Mouse (Mus musculus) liver, adult 2 months (tissue): Measurements from ENCODE around the gene Cabin1. TPM values are rescaled to one million over a fixed set of nuclear protein-coding genes. Genes with fewer than 3 reads are reported as not detected.

ENCODE experiments used
- DNase-seq: peaks from one replicate; pipeline ENCODE4 v3.0.0-alpha.2; 2011; ENCODE audit warnings: low read depth, low spot score; ENCODE audit errors: extremely low read depth
- H3K27ac ChIP-seq: fragments of 200-500 bp; replicated peaks from 2 replicates; pipeline ENCODE4 v1.5.1; 2012; ENCODE audit warnings: low read depth, mild to moderate bottlenecking, control low read depth, inconsistent platforms, low read length; ENCODE audit not compliant: insufficient read depth
- H3K27me3 ChIP-seq: fragments of 200-500 bp; 2 replicates; pipeline ENCODE4 v1.6.1; 2012; ENCODE audit warnings: mild to moderate bottlenecking, moderate library complexity, low read length, inconsistent platforms; ENCODE audit not compliant: control insufficient read depth, insufficient read depth
- H3K36me3 ChIP-seq: fragments of 200-500 bp; 2 replicates; pipeline ENCODE4 v1.6.1; 2012; ENCODE audit warnings: low read length, inconsistent platforms; ENCODE audit not compliant: control insufficient read depth, insufficient read depth
- H3K4me1 ChIP-seq: fragments of 200-500 bp; 2 replicates; pipeline ENCODE4 v1.6.1; 2011; ENCODE audit warnings: low read length; ENCODE audit not compliant: control insufficient read depth, insufficient read depth
- H3K4me3 ChIP-seq: fragments of 200-500 bp; 2 replicates; pipeline ENCODE4 v1.5.1; 2011; ENCODE audit warnings: low read depth, mild to moderate bottlenecking, control low read depth, low read length, moderate library complexity; ENCODE audit not compliant: insufficient read depth
- H3K79me2 ChIP-seq: fragments of 200-500 bp; 2 replicates; pipeline ENCODE4 v1.6.1; 2012; ENCODE audit warnings: inconsistent platforms, mild to moderate bottlenecking, low read length, moderate library complexity; ENCODE audit not compliant: control insufficient read depth, insufficient read depth
- H3K9ac ChIP-seq: fragments of 200-500 bp; 2 replicates; pipeline ENCODE4 v1.6.1; 2012; ENCODE audit warnings: low read depth, mild to moderate bottlenecking, control low read depth, inconsistent platforms, low read length
- CTCF ChIP-seq: fragments of 200-500 bp; IDR thresholded peaks from 2 replicates; pipeline ENCODE4 v1.5.1; 2011; ENCODE audit warnings: low read depth, low read length, control low read depth
- POLR2A ChIP-seq: fragments of 200-500 bp; IDR thresholded peaks from 2 replicates; pipeline ENCODE4 v1.6.1; 2011; ENCODE audit warnings: low read length, control low read depth; ENCODE audit not compliant: insufficient read depth; ENCODE audit errors: extremely low read depth
- WGBS: fragments of 180-500 bp; shearing (Covaris S2); methylation state at CpG from one replicate; pipeline ENCODE4 v1.1.7; 2018; 5-methylcytosine and 5-hydroxymethylcytosine counted together
- polyA plus RNA-seq: library from polyadenylated mRNA; depleted of rRNA; stranded (reverse); fragments of >200 nt; gene quantifications from 2 replicates; pipeline ENCODE4 v1.2.3, GENCODE M21; 2012
- total RNA-seq: library from RNA; depleted of rRNA; stranded (reverse); fragments of >200 nt; gene quantifications from 2 replicates; pipeline ENCODE4 v1.2.3, GENCODE M21; 2014

Gene Cabin1
- total and polyA plus RNA-seq, 2 experiments = 7.7 to 7.8 TPM

DNA sequence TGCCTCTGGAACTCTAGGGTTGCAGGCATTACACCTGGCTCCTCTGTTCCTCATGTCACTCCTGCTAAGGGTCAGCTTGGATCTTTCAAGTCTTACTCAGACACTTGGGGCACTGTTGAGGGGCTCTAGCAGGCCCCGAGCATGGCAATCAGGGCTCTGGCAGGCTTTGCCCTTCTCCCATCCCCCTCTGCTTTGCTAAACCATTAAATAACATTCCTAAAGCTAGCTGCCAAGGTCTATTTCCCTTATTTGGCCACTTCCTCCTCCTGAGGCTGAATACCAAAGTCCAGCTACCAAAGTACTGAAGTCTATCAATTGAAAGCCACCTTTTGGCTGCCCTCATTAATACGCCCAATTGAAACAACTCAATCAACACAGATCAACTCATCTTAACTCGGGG, 30.7 kb upstream of the Cabin1 start:
- 13% methylated on average over 3 of the region's 3 CpGs for WGBS

GRCm38 (mm10) chr10:75790773-75791172, 26.6 kb upstream of the Cabin1 start:
- WGBS = 5% methylated on average over 7 of the region's 7 CpGs
- DNase-seq = peak; percentile 67
- Histone ChIP-seq H3K4me3 (no peak overlapping the region), H3K9ac (peak overlapping the region; percentile 35), H3K79me2 (peaks cover 9% of the 10 kb centered on the region; the same call in 1 of the 2 replicates), H3K27me3 (no peaks in the 10 kb centered on the region), H3K36me3 (peaks cover 7% of the 10 kb centered on the region; the same call in 1 of the 2 replicates), H3K4me1 (peaks cover 40% of the 10 kb centered on the region), H3K27ac (peak overlapping the region; percentile 83)
- TF ChIP-seq CTCF = no peak
- no peak for TF ChIP-seq POLR2A

More for the DNA sequence above, 30.7 kb upstream of the Cabin1 start:
- H3K36me3 ChIP-seq = no peaks in the 10 kb centered on the region
- no peak for TF ChIP-seq POLR2A
- no peak for TF ChIP-seq CTCF
- peaks cover 29% of the 10 kb centered on the region for H3K4me1 ChIP-seq
- no peak overlapping the region; the same call in 1 of the 2 replicates for H3K4me3 ChIP-seq
- peak overlapping the region; percentile 69 for H3K9ac ChIP-seq
- DNase-seq = peak; percentile 97
- peak overlapping the region; percentile 86 for H3K27ac ChIP-seq
- H3K79me2 ChIP-seq = peaks cover 12% of the 10 kb centered on the region; the same call in 1 of the 2 replicates
- no peaks in the 10 kb centered on the region for H3K27me3 ChIP-seq

DNA sequence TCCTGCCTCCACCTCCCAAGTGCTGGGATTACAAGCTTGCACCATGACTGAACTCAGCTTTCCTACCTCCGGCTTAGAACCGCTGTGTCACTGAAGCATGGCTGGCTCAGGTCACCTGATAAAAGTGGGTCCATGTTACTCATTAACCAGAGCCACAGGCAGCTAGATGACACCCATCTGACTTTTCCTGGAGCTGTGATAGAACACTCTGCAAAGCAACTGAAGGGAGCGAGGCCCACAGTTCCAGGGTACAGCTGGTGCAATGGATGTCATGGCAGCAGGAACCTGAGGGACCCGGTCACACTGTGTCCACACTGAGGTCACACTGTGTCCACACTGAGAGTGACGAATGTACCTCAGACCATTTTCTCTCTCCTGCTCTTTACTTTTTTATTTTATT, 25.7 kb upstream of the Cabin1 start:
- Histone ChIP-seq H3K4me3 (no peak overlapping the region), H3K4me1 (peaks cover 41% of the 10 kb centered on the region), H3K36me3 (peaks cover 8% of the 10 kb centered on the region), H3K9ac (no peak overlapping the region), H3K27me3 (no peaks in the 10 kb centered on the region), H3K27ac (peak overlapping the region; percentile 83), H3K79me2 (peaks cover 9% of the 10 kb centered on the region; the same call in 1 of the 2 replicates)
- peak; percentile 99 for DNase-seq
- 26% methylated on average over 5 of the region's 5 CpGs for WGBS
- TF ChIP-seq POLR2A (no peak), CTCF (no peak)

- Histone ChIP-seq H3K27me3 (no peaks in the 10 kb centered on the region), H3K79me2 (peaks cover 6% of the 10 kb centered on the region; the same call in 1 of the 2 replicates), H3K4me3 (no peak overlapping the region), H3K4me1 (peaks cover 41% of the 10 kb centered on the region), H3K36me3 (peaks cover 8% of the 10 kb centered on the region), H3K27ac (peak overlapping the region; percentile 81), H3K9ac (no peak overlapping the region; the same call in 1 of the 2 replicates)
- peak; percentile 78 for DNase-seq
- TF ChIP-seq POLR2A = no peak
- TF ChIP-seq CTCF = no peak
- WGBS = 36% methylated on average over 6 of the region's 6 CpGs
These were observed 25.1 kb upstream of the Cabin1 start for GRCm38 (mm10) chr10:75789081-75789735.

DNA sequence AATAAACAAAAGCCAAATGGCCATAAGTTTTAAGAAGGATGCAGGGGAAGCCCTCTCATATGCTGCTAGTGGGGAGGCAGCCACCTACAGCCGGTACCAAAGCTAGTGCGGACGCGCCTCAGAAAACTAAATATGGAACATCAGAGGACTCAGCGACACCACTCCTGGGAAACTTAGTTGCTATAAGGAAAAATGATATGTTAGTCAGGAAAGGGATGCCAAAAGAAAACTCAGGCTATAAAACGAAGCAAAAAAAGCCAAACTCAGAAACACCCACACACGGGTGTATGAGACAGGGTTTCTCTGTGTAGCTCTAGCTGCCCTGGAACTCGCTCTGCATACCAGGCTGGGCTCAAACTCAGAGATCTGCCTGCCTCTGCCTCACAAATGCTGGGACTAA, 24.1 kb upstream of the Cabin1 start:
- H3K36me3 ChIP-seq = peaks cover 8% of the 10 kb centered on the region
- 95% methylated on average over 8 of the region's 8 CpGs for WGBS
- no peak for TF ChIP-seq CTCF
- no peak for TF ChIP-seq POLR2A
- H3K4me3 ChIP-seq = no peak overlapping the region
- no peak overlapping the region for H3K9ac ChIP-seq
- H3K79me2 ChIP-seq = peaks cover 3% of the 10 kb centered on the region; the same call in 1 of the 2 replicates
- no peak for DNase-seq
- H3K27ac ChIP-seq = no peak overlapping the region
- H3K27me3 ChIP-seq = no peaks in the 10 kb centered on the region
- peaks cover 44% of the 10 kb centered on the region for H3K4me1 ChIP-seq

GRCm38 (mm10) chr10:75785442-75785841, 21.3 kb upstream of the Cabin1 start:
- Histone ChIP-seq H3K4me1 (peaks cover 44% of the 10 kb centered on the region), H3K4me3 (no peak overlapping the region), H3K27me3 (no peaks in the 10 kb centered on the region), H3K36me3 (peaks cover 8% of the 10 kb centered on the region), H3K79me2 (peaks cover 3% of the 10 kb centered on the region; the same call in 1 of the 2 replicates), H3K9ac (peak overlapping the region; percentile 17; the same call in 1 of the 2 replicates), H3K27ac (peak overlapping the region; percentile 84)
- WGBS = 21% methylated on average over 1 of the region's 1 CpGs
- peak; percentile 90 for DNase-seq
- no peak for TF ChIP-seq CTCF
- TF ChIP-seq POLR2A = no peak
